Mouse (Mus musculus) midbrain, embryonic 11.5 days (tissue): ENCODE measurements around the gene Kdm6b. TPM values are rescaled to one million over a fixed set of nuclear protein-coding genes. Genes with fewer than 3 reads are reported as not detected.
A peak's percentile ranks its signal among the peaks of the same experiment; 100 is the strongest.

Experiments
- ATAC-seq: fragments of 200-750 bp; cut with Nextera tagmentation; 2 replicates; pipeline ENCODE4 v1.8.0; 2017; ENCODE audit warnings: moderate TSS enrichment, moderate library complexity; ENCODE audit not compliant: low FRiP score
- DNase-seq: peaks from one replicate; pipeline ENCODE4 v3.0.0; 2015; ENCODE audit warnings: low spot score; ENCODE audit errors: missing footprints
- H3K27ac ChIP-seq: fragments of 300-500 bp; sonication (generic); 2 replicates; pipeline ENCODE4 v1.5.1; 2014; ENCODE audit warnings: low read depth, low read length
- H3K27me3 ChIP-seq: fragments of 300-500 bp; sonication (generic); 2 replicates; pipeline ENCODE4 v1.6.1; 2014; ENCODE audit warnings: mild to moderate bottlenecking, low read length, moderate library complexity, mixed read lengths; ENCODE audit not compliant: control insufficient read depth, insufficient read depth
- H3K36me3 ChIP-seq: fragments of 300-500 bp; sonication (generic); 2 replicates; pipeline ENCODE4 v1.6.1; 2014; ENCODE audit warnings: mild to moderate bottlenecking, low read length, moderate library complexity, mixed read lengths; ENCODE audit not compliant: control insufficient read depth, insufficient read depth
- H3K4me1 ChIP-seq: fragments of 300-500 bp; sonication (generic); 2 replicates; pipeline ENCODE4 v1.6.1; 2014; ENCODE audit warnings: low read length; ENCODE audit not compliant: control insufficient read depth, insufficient read depth
- H3K4me2 ChIP-seq: fragments of 300-500 bp; sonication (generic); 2 replicates; pipeline ENCODE4 v1.6.1; 2014; ENCODE audit warnings: mild to moderate bottlenecking, moderate library complexity
- H3K4me3 ChIP-seq: fragments of 300-500 bp; sonication (generic); 2 replicates; pipeline ENCODE4 v1.5.1; 2014; ENCODE audit warnings: low read depth, low read length
- H3K9ac ChIP-seq: fragments of 300-500 bp; sonication (generic); 2 replicates; pipeline ENCODE4 v1.6.1; 2014; ENCODE audit warnings: low read length
- H3K9me3 ChIP-seq: fragments of 300-500 bp; sonication (generic); 2 replicates; pipeline ENCODE4 v1.6.1; 2016; ENCODE audit warnings: low read length; ENCODE audit not compliant: control insufficient read depth
- WGBS: fragments of 180-500 bp; shearing (Covaris S2); extraction: QIAGEN DNeasy Blood & Tissue Kit; methylation state at CpG from one replicate; pipeline ENCODE4 v1.1.7; 2014; 5-methylcytosine and 5-hydroxymethylcytosine counted together
- polyA plus RNA-seq: library from polyadenylated mRNA; unstranded; fragments of >200 nt; fragmentation: Nextera tagmentation; extraction: Ambion mirVana; gene quantifications from 2 replicates; pipeline ENCODE4 v1.2.1, GENCODE M21; 2014

Gene Kdm6b
- polyA plus RNA-seq, 1 experiment from 2014 or later, result 31.7 TPM

DNA sequence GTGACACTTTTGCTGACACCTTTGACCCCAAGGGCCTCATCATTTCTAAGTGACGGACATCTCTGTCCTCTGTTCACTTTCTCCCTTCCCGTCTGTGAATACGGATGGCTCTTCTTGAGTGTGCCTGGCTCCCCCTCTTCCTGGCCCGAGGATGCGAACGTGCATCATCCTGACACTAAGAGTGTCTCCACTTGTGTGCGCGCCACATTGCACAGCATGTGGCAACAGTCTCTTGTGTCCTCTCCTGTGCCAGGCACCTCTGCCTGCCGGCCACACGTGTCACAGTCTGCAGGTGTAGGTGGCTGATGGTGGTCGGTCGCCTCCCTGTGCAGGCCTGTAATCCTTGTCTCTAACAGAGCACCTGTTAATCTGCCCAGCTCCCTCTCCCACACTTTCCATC, 41.9 kb downstream of the Kdm6b start:
- no peak for ATAC-seq
- H3K4me3 ChIP-seq, result no peak overlapping the region
- DNase-seq, result no peak

GRCm38 (mm10) chr11:69370817-69371215, 42.7 kb downstream of the Kdm6b start:
- 0 out of 2 replicates have a peak overlapping the region, but pooled peaks have one; percentile 1 for H3K4me3 ChIP-seq
- no peak for ATAC-seq

More for the DNA sequence above, 41.9 kb downstream of the Kdm6b start:
- Histone ChIP-seq H3K4me2 (peak overlapping the region; percentile 36), H3K36me3 (no peaks in the 10 kb centered on the region), H3K4me1 (peaks cover 29% of the 10 kb centered on the region), H3K9me3 (no peaks in the 10 kb centered on the region; the same call in 1 of the 2 replicates), H3K27me3 (no peaks in the 10 kb centered on the region), H3K9ac (0 out of 2 replicates have a peak overlapping the region, but pooled peaks have one; percentile 18), H3K27ac (peak overlapping the region; percentile 62; the same call in 1 of the 2 replicates)
- 33% methylated on average over 12 of the region's 12 CpGs for WGBS

GRCm38 (mm10) chr11:69369990-69370816, 43.3 kb downstream of the Kdm6b start:
- 32% methylated on average over 2 of the region's 2 CpGs for WGBS
- H3K4me3 ChIP-seq, result peak overlapping the region; percentile 97
- peaks cover 39% of the 10 kb centered on the region for H3K4me1 ChIP-seq
- H3K27ac ChIP-seq, result peak overlapping the region; percentile 99
- no peak for ATAC-seq
- H3K27me3 ChIP-seq, result no peaks in the 10 kb centered on the region
- H3K4me2 ChIP-seq, result peak overlapping the region; percentile 94
- peak; percentile 89 for DNase-seq
- H3K9me3 ChIP-seq, result no peaks in the 10 kb centered on the region; the same call in 1 of the 2 replicates
- H3K9ac ChIP-seq, result peak overlapping the region; percentile 99
- no peaks in the 10 kb centered on the region for H3K36me3 ChIP-seq

More at GRCm38 (mm10) chr11:69370817-69371215, 42.7 kb downstream of the Kdm6b start:
- no peaks in the 10 kb centered on the region; the same call in 1 of the 2 replicates for H3K9me3 ChIP-seq
- peak overlapping the region; percentile 62 for H3K27ac ChIP-seq
- H3K4me1 ChIP-seq, result peaks cover 33% of the 10 kb centered on the region
- H3K4me2 ChIP-seq, result peak overlapping the region; percentile 36
- no peaks in the 10 kb centered on the region for H3K36me3 ChIP-seq
- 11% methylated on average over 9 of the region's 9 CpGs for WGBS
- H3K9ac ChIP-seq, result peak overlapping the region; percentile 36; the same call in 1 of the 2 replicates
- H3K27me3 ChIP-seq, result no peaks in the 10 kb centered on the region
- peak; percentile 89 for DNase-seq

DNA sequence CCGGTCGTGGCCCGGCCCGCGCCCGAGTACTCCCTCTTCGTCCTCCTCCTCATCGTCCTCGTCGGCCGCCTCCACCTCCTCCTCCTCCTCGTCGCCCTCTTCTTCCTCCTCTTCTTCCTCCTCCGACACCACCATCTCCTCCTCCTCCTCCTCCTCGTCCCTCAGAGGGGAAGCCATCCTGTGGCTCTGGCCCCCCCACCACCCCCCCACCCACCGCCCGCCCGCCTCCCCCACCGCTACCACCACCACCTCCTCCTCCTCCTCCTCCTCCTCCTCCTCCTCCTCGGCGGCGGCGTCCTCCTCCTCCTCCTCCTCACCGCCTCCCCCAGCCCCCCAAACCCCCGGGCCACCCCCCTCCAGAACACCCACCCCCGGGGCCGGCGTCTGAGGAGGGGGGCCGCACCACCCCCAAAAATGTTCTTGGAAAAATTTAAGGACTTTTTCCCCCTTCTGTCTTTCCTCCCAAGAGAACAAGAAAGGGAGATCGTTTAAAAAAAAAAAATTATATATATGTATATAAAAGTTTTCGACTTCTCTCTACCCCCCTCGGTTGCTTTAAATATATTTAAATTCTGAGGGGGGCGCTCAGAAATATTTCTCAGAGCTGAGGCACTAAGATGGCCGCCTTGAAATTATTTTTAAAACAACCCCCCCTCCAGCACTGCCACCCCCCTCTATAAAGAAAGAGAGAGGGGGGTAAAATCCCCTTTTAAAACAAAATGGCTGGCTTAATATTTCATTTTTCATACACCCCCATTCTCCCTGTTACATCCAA, 44.1 kb downstream of the Kdm6b start, which contains the start of gene Chd3:
Chd3 (minus strand) TSS at position 192 of the 775 bp plus-strand sequence.
- peaks cover 47% of the 10 kb centered on the region for H3K4me1 ChIP-seq
- H3K27ac ChIP-seq, result peak within 1 kb of the TSS; percentile 99
- ATAC-seq, result no peak
- peak within 1 kb of the TSS; percentile 97 for H3K4me3 ChIP-seq
- WGBS, result 4% methylated on average over 15 of the region's 34 CpGs
- H3K36me3 ChIP-seq, result no peaks in the 10 kb centered on the region; the same call in 1 of the 2 replicates
- DNase-seq, result peak; percentile 95
- H3K4me2 ChIP-seq, result peak within 1 kb of the TSS; percentile 94
- peak within 1 kb of the TSS; percentile 99 for H3K9ac ChIP-seq
- no peaks in the 10 kb centered on the region for H3K27me3 ChIP-seq
- H3K9me3 ChIP-seq, result no peaks in the 10 kb centered on the region; the same call in 1 of the 2 replicates

DNA sequence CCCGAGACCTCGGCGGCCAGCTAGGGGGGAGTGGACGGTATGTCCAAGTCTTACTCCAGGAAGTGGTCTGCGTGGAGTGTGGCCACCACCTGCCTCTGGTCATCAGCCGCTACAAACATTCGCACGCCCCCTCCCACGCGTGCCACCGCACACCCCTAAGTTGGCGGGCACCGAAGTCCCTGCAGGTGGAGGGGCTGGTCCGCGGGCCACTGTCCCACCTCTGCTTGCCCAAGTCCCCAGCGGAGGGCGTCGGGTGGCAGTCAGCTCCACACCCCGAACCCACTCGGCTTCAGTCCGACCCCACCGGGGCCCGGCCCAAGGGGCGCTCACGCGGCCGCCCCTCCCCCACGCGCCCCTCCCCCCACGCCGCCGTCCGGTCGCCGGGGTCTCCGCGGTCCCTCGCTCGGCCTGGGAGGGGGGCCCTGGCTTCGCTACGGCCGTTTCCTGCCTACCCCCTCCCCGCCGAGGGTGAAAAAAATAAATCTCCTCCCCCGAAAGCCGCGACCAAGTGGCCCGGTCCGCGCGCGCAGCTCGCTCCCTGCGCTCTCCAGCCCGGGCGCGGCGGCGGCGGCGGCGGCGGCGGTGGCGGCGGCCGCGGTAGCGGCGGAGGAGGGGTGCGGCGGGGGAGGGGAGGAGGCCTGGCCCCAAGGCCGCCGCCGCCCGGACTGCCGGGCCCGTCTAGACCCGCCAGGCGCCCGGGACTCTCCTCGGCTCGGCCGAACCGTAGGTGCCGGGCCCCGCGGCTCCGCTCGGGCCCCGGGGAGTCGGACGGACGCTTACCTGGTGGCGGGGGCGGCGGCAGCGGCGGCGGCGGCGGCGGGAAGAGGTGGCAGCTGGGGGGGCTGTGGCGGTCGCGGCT, 44.9 kb downstream of the Kdm6b start:
- DNase-seq (peak; percentile 95), ATAC-seq (peak; percentile 61)
- Histone ChIP-seq H3K4me2 (peak overlapping the region; percentile 94), H3K27me3 (no peaks in the 10 kb centered on the region), H3K27ac (peak overlapping the region; percentile 99), H3K4me3 (peak overlapping the region; percentile 97), H3K36me3 (no peaks in the 10 kb centered on the region; the same call in 1 of the 2 replicates), H3K9me3 (no peaks in the 10 kb centered on the region; the same call in 1 of the 2 replicates), H3K9ac (peak overlapping the region; percentile 99), H3K4me1 (peaks cover 50% of the 10 kb centered on the region)
- WGBS, result under 1% methylated on average over 48 of the region's 106 CpGs

DNA sequence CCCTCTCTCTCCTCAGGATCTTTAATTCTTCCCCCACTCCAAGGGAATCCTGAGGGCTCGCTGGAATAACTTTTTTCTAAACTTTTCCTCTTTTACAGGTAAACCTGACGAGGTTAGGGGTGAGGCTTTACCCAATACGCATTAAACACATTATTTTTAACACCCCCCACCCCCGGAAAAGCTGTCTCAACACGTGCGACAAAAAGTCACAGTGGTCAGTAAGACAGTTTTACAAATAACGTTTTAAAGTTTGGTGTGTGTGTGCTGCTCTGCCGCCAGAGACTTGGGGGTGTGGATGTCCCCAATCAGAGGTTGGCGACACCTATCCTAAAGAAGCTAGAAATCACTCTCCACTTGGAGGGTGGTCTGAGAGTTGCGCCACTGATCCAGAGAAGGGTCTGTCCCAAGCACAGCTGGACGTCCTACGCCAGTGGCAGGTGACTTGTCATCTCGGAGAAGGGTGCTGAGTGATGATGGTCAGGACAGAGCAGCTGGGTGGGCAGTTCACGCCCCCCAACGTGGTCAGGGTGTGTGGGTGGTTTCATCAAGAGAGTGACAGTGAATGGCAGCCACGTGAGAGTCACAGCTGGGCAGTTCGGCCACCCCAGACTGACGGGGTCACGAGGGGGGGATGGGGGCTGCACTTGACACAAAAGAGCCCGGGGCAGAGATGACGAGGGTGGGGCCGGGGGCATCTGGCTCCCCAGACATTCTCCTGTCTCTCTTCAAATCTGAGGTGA, 45.7 kb downstream of the Kdm6b start:
- Histone ChIP-seq H3K36me3 (no peaks in the 10 kb centered on the region; the same call in 1 of the 2 replicates), H3K4me3 (peak overlapping the region; percentile 97), H3K9me3 (no peaks in the 10 kb centered on the region; the same call in 1 of the 2 replicates), H3K9ac (peak overlapping the region; percentile 99), H3K27ac (peak overlapping the region; percentile 99), H3K4me2 (peak overlapping the region; percentile 94), H3K4me1 (peaks cover 50% of the 10 kb centered on the region), H3K27me3 (no peaks in the 10 kb centered on the region)
- peak; percentile 97 for DNase-seq
- peak; percentile 59 for ATAC-seq
- under 1% methylated on average over 22 of the region's 22 CpGs for WGBS

DNA sequence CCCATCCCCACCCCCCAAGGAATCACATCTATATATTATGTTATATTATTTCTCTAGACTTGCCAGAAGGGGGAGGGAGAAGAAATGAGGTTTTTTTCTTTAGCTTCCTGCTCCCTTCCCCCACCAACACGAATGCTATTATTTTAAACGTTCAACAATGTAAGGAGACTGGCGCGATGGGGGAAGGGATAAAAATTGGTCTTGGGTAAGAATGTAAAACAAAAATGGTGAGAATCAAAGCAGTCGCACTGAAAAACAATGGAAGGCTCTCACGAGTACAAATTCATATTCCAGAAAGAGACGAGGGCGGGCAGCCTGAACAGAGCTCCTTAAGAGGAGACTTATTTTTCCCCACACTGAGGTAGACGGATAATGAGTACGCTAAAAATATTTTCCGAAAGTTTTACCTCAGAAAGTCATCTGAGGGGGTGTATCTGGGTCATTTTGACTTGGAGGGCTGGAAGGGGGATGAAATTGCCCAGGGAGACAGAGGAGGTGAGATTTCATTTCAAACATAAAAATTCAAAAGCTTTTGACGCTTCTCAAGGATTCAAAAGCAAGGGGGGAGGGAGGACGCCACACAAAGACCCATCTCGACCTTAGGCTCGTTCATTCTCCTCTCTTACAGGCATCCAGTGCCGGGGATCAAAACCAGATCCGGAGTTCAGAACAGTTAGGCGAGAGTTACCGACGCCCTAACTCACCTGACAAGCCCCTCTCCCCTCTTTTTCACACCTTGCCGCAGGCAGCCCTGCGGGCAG, 46.4 kb downstream of the Kdm6b start:
- DNase-seq, result peak; percentile 96
- H3K27ac ChIP-seq, result peak overlapping the region; percentile 99
- H3K9ac ChIP-seq, result peak overlapping the region; percentile 99
- peaks cover 50% of the 10 kb centered on the region for H3K4me1 ChIP-seq
- peak overlapping the region; percentile 94 for H3K4me2 ChIP-seq
- WGBS, result under 1% methylated on average over 22 of the region's 22 CpGs
- no peaks in the 10 kb centered on the region; the same call in 1 of the 2 replicates for H3K36me3 ChIP-seq
- no peak for ATAC-seq
- H3K27me3 ChIP-seq, result no peaks in the 10 kb centered on the region
- H3K9me3 ChIP-seq, result no peaks in the 10 kb centered on the region
- peak overlapping the region; percentile 97 for H3K4me3 ChIP-seq
